Mouse (Mus musculus): ENCODE data around the gene Ube2v1. TPM values are rescaled to one million over a fixed set of nuclear protein-coding genes. Genes with fewer than 3 reads are reported as not detected.

The Ube2v1 gene
- polyA plus RNA-seq, 1 experiment = 183 TPM

DNA sequence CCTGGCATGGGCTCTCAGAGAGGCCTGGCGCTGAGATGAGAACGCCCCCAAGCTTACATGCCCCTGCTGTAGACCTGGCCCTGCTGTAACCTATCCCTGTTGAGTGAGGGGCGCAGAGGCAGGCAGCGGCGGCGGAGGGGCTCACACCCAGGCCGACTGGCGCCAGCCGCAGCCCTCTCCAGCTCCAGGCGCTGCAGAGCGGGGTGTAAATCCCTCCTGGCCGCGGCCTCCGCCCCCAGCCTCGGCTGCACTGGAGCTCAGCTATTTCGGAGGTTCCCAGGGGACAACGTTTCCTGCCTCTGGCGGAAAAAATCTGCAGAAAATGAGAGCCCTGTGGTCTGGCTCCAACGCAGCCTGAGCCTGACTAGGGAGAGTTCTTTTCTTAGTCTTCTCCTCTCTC is 66.2 kb downstream of the Ube2v1 start:
- TF ChIP-seq POLR2A (IDR thresholded peaks at IDR 0.05; ENCODE audit: borderline replicate concordance, extremely low read depth, insufficient read depth, insufficient read length, poor library complexity, severe bottlenecking) = no peak
- TF ChIP-seq CTCF (IDR thresholded peaks at IDR 0.05; ENCODE audit: borderline replicate concordance, extremely low read depth, insufficient read depth, insufficient read length) = no peak
- DNase-seq (ENCODE audit: low read depth) = peak; percentile 51

DNA sequence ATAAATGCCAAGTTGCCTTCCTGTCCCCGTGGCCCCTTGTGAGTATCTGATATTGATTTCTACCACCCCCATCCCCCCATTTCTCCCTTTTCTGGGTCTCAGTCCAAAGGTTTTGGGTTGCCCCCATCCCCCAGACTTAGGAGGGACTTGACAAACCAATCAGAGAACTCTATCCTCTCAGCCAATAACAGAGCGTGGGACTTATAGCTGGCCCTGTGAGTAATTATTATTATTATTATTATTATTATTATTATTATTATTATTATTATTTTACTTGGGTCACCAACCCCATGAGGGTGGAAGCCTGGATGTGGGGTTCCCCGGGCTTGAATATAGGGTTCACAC is 66.6 kb downstream of the Ube2v1 start:
- DNase-seq (ENCODE audit: low read depth) = no peak
- no peak for TF ChIP-seq CTCF (IDR thresholded peaks at IDR 0.05; ENCODE audit: borderline replicate concordance, extremely low read depth, insufficient read depth, insufficient read length)
- TF ChIP-seq POLR2A (IDR thresholded peaks at IDR 0.05; ENCODE audit: borderline replicate concordance, extremely low read depth, insufficient read depth, insufficient read length, poor library complexity, severe bottlenecking) = no peak

DNA sequence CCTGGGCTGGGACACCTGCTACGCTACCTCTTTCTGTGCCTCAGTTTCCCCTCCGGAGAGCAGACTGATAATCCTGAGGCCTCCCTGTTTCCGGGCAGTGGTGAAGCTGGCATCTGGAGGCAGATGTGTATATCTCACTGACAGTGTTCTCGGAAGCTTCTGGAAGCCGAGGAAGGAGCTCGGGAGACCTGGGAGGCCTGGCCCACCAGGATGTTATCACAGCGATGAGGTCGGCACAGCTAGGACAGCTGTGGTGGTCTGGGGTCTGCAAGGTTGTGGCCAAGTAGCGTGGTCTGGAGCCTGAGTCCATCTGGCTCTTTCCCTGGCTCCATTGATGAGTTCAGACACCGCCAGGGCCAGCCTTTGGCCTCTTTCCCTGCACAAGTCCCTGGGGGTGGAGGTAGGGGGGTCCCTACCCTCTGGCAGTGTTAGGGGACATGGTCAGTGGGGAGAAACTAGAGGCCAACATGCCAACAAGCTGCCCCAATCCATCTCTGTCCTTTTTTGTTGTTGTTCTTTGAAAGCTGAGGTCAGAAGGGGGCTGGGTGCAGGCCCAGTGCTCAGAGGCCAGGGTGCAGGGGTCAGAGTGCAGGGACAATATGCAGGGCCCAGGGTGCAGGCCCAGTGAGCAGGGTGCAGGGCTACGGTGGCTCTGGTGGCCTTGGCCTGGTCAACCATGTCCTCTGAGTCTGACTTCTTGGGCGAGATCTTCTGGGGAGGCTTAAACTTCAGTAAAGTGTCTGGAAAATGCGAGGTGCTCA is 67.2 kb downstream of the Ube2v1 start:
- no peak for DNase-seq (ENCODE audit: low read depth)
- TF ChIP-seq POLR2A (IDR thresholded peaks at IDR 0.05; ENCODE audit: borderline replicate concordance, extremely low read depth, insufficient read depth, insufficient read length, poor library complexity, severe bottlenecking) = no peak
- no peak for TF ChIP-seq CTCF (IDR thresholded peaks at IDR 0.05; ENCODE audit: borderline replicate concordance, extremely low read depth, insufficient read depth, insufficient read length)

DNA sequence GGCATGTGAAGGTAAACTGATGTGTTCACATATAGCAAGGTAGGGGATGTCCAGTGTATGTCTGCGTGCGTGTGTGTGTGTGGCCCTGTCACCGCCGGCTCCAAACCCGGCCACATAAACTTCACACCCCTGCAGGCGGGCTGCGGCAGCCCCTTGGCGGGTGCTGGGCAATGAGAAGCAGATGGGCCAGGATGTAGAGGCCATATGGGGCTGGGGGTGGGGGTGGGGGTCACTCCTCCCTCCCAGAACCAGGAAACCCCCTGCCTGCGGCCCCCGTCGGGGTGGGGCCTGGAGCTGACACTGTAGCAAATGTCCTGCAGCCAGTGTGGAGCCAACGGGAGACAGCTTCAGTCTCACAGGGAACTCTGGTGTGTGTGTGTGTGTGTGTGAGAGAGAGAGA is 68.2 kb downstream of the Ube2v1 start:
- TF ChIP-seq POLR2A (IDR thresholded peaks at IDR 0.05; ENCODE audit: borderline replicate concordance, extremely low read depth, insufficient read depth, insufficient read length, poor library complexity, severe bottlenecking) (no peak), CTCF (IDR thresholded peaks at IDR 0.05; ENCODE audit: borderline replicate concordance, extremely low read depth, insufficient read depth, insufficient read length) (no peak)
- peak; percentile 58 for DNase-seq (ENCODE audit: low read depth)

DNA sequence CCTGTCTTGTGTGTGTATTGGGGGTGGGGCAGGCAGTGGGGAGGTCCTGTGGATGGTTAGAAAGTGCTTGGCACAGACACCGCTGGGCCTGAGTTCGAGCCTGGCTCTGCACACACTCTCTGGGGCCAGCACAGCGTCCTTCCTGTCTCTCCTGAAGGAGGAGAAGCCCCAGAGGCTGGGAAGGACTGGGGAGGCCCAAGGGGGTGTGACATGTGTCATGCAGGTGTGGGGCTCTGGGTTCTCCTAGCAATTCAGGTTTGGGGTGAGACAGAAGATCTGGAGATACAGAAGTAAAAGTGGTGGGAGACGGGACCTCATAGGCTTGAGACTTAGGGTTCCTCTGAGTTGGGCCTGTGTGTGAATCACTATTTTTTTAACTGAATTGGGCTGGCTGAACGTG is 68.9 kb downstream of the Ube2v1 start:
- DNase-seq (ENCODE audit: low read depth) = no peak
- no peak for TF ChIP-seq CTCF (IDR thresholded peaks at IDR 0.05; ENCODE audit: borderline replicate concordance, extremely low read depth, insufficient read depth, insufficient read length)
- TF ChIP-seq POLR2A (IDR thresholded peaks at IDR 0.05; ENCODE audit: borderline replicate concordance, extremely low read depth, insufficient read depth, insufficient read length, poor library complexity, severe bottlenecking) = no peak

- peak; percentile 88 for DNase-seq (ENCODE audit: low read depth)
- no peak for TF ChIP-seq CTCF (IDR thresholded peaks at IDR 0.05; ENCODE audit: borderline replicate concordance, extremely low read depth, insufficient read depth, insufficient read length)
- no peak for TF ChIP-seq POLR2A (IDR thresholded peaks at IDR 0.05; ENCODE audit: borderline replicate concordance, extremely low read depth, insufficient read depth, insufficient read length, poor library complexity, severe bottlenecking)
Measured at GRCm38 (mm10) chr2:167562101-167562500, 69.8 kb downstream of the Ube2v1 start.

- TF ChIP-seq POLR2A (IDR thresholded peaks at IDR 0.05; ENCODE audit: borderline replicate concordance, extremely low read depth, insufficient read depth, insufficient read length, poor library complexity, severe bottlenecking) (no peak), CTCF (IDR thresholded peaks at IDR 0.05; ENCODE audit: borderline replicate concordance, extremely low read depth, insufficient read depth, insufficient read length) (no peak)
- DNase-seq (ENCODE audit: low read depth) = peak; percentile 24
Measured at GRCm38 (mm10) chr2:167559413-167559812, 72.5 kb downstream of the Ube2v1 start.

Other genes with a start within 250 kb of the Ube2v1 start
- 45.5 and 46.2 TPM in 2 replicates for gene Slc9a8, start 210.4 kb downstream of the Ube2v1 start, polyA plus RNA-seq (2012; rRNA removed)
- gene Rnf114, start 139.4 kb downstream of the Ube2v1 start, polyA plus RNA-seq (2012; rRNA removed) = 133 and 160 TPM in 2 replicates
- 44.4 and 45.9 TPM in 2 replicates for gene Spata2, start 139.2 kb downstream of the Ube2v1 start, polyA plus RNA-seq (2012; rRNA removed)
- 7.8 and 12.0 TPM in 2 replicates for gene Snai1, start 93.9 kb downstream of the Ube2v1 start, polyA plus RNA-seq (2012; rRNA removed)
- 3.5 and 9.4 TPM in 2 replicates for gene Gm20431, start 29.4 kb upstream of the Ube2v1 start, polyA plus RNA-seq (2012; rRNA removed)
- gene Cebpb, start 56.8 kb upstream of the Ube2v1 start, polyA plus RNA-seq (2012; rRNA removed) = 5.8 and 6.5 TPM in 2 replicates
- 51.2 and 57.2 TPM in 2 replicates for gene Tmem189, start 57.7 kb upstream of the Ube2v1 start, polyA plus RNA-seq (2012; rRNA removed)